Mouse (Mus musculus): ENCODE results near the gene Zdhhc14. TPM values are rescaled to one million over a fixed set of nuclear protein-coding genes. Genes with fewer than 3 reads are reported as not detected.
A peak's percentile ranks its signal among the peaks of the same experiment; 100 is the strongest.

Zdhhc14 gene
- polyA plus RNA-seq, 1 experiment from 2014 or later = 13.7 TPM

DNA sequence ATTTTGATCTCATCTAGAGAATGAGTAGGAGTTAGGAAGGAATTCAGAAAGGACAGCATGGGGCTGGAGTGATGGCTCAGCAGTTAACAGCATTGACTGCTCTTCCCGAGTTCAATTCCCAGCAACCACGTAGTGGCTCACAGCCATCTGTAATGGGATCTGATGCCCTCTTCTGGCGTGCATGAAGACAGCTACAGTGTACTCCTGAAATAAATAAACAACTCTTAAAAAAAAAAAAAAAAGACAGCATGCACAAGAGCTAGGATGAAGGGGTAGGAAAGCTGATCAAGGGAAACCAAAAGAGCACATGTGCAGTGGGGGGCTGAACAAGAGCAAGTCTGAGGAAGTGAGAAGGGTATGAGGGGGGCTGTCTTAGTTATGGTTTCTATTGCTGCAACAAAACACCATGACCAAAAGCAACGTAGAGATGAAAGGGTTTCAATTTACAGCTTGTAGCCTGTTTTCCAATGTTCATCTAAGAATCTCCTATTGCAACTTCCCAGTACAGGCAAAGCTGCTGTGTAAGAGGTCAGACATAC is 237.3 kb downstream of the Zdhhc14 start:
- Histone ChIP-seq H3K27me3 (no peaks in the 10 kb centered on the region), H3K9me3 (no peaks in the 10 kb centered on the region), H3K9ac (no peak overlapping the region)

GRCm38 (mm10) chr17:5730538-5730937 is 238.2 kb downstream of the Zdhhc14 start:
- no peak overlapping the region for H3K4me2 ChIP-seq

More for the DNA sequence above, 237.3 kb downstream of the Zdhhc14 start:
- WGBS = 48% methylated on average over 4 of the region's 4 CpGs
- no peak overlapping the region for H3K27ac ChIP-seq (replicated peaks)
- ATAC-seq (ENCODE audit: low FRiP score, low read depth) = no peak
- no peak overlapping the region for H3K4me3 ChIP-seq
- H3K36me3 ChIP-seq = no peaks in the 10 kb centered on the region
- H3K4me2 ChIP-seq = no peak overlapping the region
- H3K4me1 ChIP-seq (replicated peaks) = no peaks in the 10 kb centered on the region

DNA sequence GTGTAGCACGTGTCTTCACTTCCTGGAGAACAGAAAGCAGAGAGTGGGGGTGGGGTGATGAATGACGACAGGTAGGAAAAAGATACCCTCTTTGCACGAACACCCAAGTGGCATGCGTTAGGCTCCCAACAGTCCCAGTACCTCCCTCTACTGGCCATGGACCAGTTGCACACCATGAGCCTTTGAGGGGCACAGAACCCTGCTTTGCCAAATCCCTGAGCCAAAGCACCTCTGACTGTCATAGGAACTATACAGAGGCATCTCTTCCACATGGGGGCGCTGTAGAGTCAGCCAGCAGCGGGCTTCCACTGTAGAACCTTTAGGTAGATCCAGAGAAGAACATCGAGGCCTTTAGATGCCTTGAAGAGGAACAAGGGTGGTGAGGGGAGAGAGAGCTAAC is 241.0 kb downstream of the Zdhhc14 start:
- ATAC-seq (ENCODE audit: low FRiP score, low read depth) = no peak
- no peaks in the 10 kb centered on the region for H3K9me3 ChIP-seq

More at GRCm38 (mm10) chr17:5730538-5730937, 238.2 kb downstream of the Zdhhc14 start:
- Histone ChIP-seq H3K9ac (no peak overlapping the region), H3K4me1 (replicated peaks) (no peaks in the 10 kb centered on the region), H3K36me3 (no peaks in the 10 kb centered on the region), H3K27me3 (no peaks in the 10 kb centered on the region), H3K4me3 (no peak overlapping the region), H3K27ac (replicated peaks) (no peak overlapping the region), H3K9me3 (no peaks in the 10 kb centered on the region)
- WGBS = 88% methylated on average over 5 of the region's 5 CpGs
- no peak for ATAC-seq (ENCODE audit: low FRiP score, low read depth)

DNA sequence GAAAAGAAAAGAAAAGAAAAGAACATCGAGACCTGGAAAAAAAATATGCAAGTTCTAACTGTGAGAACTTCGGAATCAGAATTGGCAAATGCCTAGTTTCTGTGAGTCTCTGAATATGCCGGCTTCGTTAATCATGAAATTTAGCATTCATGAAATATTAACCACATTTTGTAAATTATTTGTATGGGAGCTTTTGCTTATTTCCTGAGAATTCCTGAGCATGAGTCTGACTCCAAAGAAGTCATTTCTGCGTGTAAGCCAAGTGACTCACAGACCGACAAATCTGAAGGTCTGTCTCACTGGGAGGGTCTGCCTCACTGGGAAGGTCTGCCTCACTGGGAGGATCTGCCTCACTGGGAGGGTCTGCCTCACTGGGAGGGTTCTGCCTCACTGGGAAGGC is 248.7 kb downstream of the Zdhhc14 start:
- WGBS = 93% methylated on average over 6 of the region's 6 CpGs
- H3K9ac ChIP-seq = no peak overlapping the region
- H3K27me3 ChIP-seq = no peaks in the 10 kb centered on the region
- no peak overlapping the region for H3K4me3 ChIP-seq
- peaks cover 6% of the 10 kb centered on the region; the same call in 1 of the 2 replicates for H3K36me3 ChIP-seq
- H3K9me3 ChIP-seq = no peaks in the 10 kb centered on the region
- H3K4me1 ChIP-seq (replicated peaks) = no peaks in the 10 kb centered on the region
- H3K4me2 ChIP-seq = no peak overlapping the region
- H3K27ac ChIP-seq (replicated peaks) = no peak overlapping the region
- no peak for ATAC-seq (ENCODE audit: low FRiP score, low read depth)

More for the DNA sequence above, 241.0 kb downstream of the Zdhhc14 start:
- 30% methylated on average over 7 of the region's 7 CpGs for WGBS
- Histone ChIP-seq H3K9ac (no peak overlapping the region), H3K36me3 (no peaks in the 10 kb centered on the region), H3K4me2 (no peak overlapping the region), H3K4me3 (no peak overlapping the region), H3K27me3 (no peaks in the 10 kb centered on the region), H3K27ac (replicated peaks) (no peak overlapping the region), H3K4me1 (replicated peaks) (no peaks in the 10 kb centered on the region)

DNA sequence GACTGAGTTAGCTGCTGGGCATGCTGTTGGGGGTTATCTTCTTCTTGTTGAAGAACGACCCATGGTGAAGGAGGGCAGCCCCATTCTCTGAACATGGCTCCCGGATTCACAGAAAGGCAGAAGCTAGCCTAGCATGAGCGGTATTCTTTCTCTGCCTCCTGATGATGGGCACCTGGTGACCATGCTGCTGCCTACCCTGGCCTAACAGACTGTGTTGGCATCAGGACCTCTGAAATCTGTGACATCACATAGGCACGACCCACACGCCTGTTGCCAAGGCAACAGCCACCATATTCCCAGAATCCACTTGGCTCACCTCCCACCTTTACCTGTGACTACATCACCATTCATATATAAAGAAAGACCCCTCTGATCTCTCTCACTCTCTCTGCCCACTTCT is 251.7 kb downstream of the Zdhhc14 start:
- H3K4me1 ChIP-seq (replicated peaks) = no peaks in the 10 kb centered on the region
- 94% methylated on average over 5 of the region's 5 CpGs for WGBS
- ATAC-seq (ENCODE audit: low FRiP score, low read depth) = no peak

GRCm38 (mm10) chr17:5746378-5746777 is 254.0 kb downstream of the Zdhhc14 start:
- ATAC-seq (ENCODE audit: low FRiP score, low read depth) = no peak
- WGBS = 88% methylated on average over 3 of the region's 3 CpGs
- H3K27me3 ChIP-seq = no peaks in the 10 kb centered on the region
- no peaks in the 10 kb centered on the region for H3K4me1 ChIP-seq (replicated peaks)
- peaks cover 6% of the 10 kb centered on the region; the same call in 1 of the 2 replicates for H3K36me3 ChIP-seq
- no peaks in the 10 kb centered on the region for H3K9me3 ChIP-seq
- no peak overlapping the region for H3K4me2 ChIP-seq
- no peak overlapping the region for H3K4me3 ChIP-seq
- no peak overlapping the region for H3K27ac ChIP-seq (replicated peaks)
- no peak overlapping the region for H3K9ac ChIP-seq

More for the DNA sequence above, 251.7 kb downstream of the Zdhhc14 start:
- no peaks in the 10 kb centered on the region for H3K9me3 ChIP-seq
- no peaks in the 10 kb centered on the region for H3K27me3 ChIP-seq
- no peak overlapping the region for H3K4me2 ChIP-seq
- H3K9ac ChIP-seq = no peak overlapping the region
- H3K36me3 ChIP-seq = peaks cover 6% of the 10 kb centered on the region; the same call in 1 of the 2 replicates
- no peak overlapping the region for H3K27ac ChIP-seq (replicated peaks)
- H3K4me3 ChIP-seq = no peak overlapping the region

GRCm38 (mm10) chr17:5747539-5748500 is 255.5 kb downstream of the Zdhhc14 start:
- H3K36me3 ChIP-seq = no peaks in the 10 kb centered on the region
- WGBS = 82% methylated on average over 16 of the region's 16 CpGs
- H3K4me1 ChIP-seq (replicated peaks) = peaks cover 8% of the 10 kb centered on the region
- H3K9me3 ChIP-seq = no peaks in the 10 kb centered on the region
- H3K27me3 ChIP-seq = no peaks in the 10 kb centered on the region
- H3K9ac ChIP-seq = no peak overlapping the region
- H3K4me2 ChIP-seq = no peak overlapping the region
- no peak for ATAC-seq (ENCODE audit: low FRiP score, low read depth)
- H3K4me3 ChIP-seq = no peak overlapping the region
- no peak overlapping the region for H3K27ac ChIP-seq (replicated peaks)

DNA sequence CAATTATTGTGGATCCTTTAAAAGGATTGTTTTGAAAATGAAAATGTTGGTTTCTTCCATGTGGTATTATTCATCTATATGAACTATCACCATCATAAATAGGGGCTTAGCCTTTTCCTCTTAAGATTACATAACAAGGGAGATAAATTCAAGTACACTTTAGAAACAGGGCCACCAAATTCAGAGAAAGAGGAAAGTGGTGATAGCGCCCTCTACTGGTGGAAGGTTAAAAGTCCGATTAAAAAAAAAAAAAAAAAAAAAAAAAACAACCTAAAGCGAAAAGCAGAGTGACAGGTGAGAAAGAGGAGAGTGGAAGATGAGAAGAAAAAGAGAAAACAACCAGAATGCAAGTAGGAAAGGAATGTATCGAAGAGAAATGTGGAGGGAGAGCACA is 256.1 kb downstream of the Zdhhc14 start:
- Histone ChIP-seq H3K9me3 (no peaks in the 10 kb centered on the region), H3K4me3 (no peak overlapping the region), H3K4me1 (replicated peaks) (peaks cover 13% of the 10 kb centered on the region), H3K9ac (no peak overlapping the region), H3K36me3 (no peaks in the 10 kb centered on the region), H3K27me3 (no peaks in the 10 kb centered on the region), H3K27ac (replicated peaks) (no peak overlapping the region), H3K4me2 (no peak overlapping the region)
- no peak for ATAC-seq (ENCODE audit: low FRiP score, low read depth)
- 7% methylated on average over 4 of the region's 4 CpGs for WGBS

DNA sequence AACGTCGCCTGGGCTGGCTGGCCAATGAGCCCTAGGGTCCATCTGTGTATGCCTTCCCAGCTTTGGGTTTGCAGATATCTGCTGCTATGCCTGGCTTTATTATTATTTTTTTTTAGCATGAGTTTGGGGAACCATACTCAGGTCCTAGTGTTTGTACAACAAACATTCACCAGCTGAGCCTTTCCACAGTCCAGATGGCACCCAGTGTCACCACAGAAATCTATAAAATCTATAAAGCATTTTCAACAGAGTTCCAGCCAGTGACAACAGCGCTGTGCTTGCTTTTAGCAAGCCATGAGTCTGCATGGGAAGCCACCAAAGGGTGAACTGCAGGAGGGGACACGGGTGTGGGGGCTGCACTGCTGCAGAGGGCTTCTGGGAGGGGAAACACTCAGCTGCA is 257.9 kb downstream of the Zdhhc14 start:
- no peaks in the 10 kb centered on the region for H3K9me3 ChIP-seq
- no peak for ATAC-seq (ENCODE audit: low FRiP score, low read depth)
- H3K4me1 ChIP-seq (replicated peaks) = peaks cover 13% of the 10 kb centered on the region
- no peak overlapping the region for H3K4me3 ChIP-seq
- no peaks in the 10 kb centered on the region for H3K36me3 ChIP-seq
- no peak overlapping the region for H3K4me2 ChIP-seq
- H3K27me3 ChIP-seq = no peaks in the 10 kb centered on the region
- H3K9ac ChIP-seq = no peak overlapping the region
- WGBS = 81% methylated on average over 4 of the region's 4 CpGs
- no peak overlapping the region for H3K27ac ChIP-seq (replicated peaks)

DNA sequence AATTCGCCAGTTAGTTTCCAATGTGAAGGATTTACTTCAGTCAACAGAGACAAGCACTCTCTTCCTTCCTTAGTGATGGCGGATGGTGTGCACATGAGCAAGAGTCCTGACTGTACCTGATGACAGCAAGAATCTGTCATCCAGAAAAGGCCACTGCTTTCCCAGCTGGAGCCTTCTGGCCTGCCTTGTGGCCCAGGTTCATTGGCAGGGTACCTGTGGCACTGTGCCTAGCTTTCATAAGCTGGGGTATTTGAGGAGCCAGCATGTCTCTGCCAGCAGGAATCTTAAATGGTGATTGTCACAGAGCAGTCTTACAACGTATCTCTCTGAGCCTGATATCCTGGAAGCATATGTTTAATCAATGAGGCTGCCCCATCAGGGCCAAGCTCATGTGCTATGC is 258.7 kb downstream of the Zdhhc14 start:
- Histone ChIP-seq H3K4me3 (no peak overlapping the region), H3K36me3 (no peaks in the 10 kb centered on the region), H3K9ac (no peak overlapping the region), H3K4me1 (replicated peaks) (peaks cover 13% of the 10 kb centered on the region), H3K4me2 (no peak overlapping the region), H3K9me3 (no peaks in the 10 kb centered on the region), H3K27me3 (no peaks in the 10 kb centered on the region), H3K27ac (replicated peaks) (no peak overlapping the region)
- 0 out of 2 replicates have a peak, but pooled peaks have one; percentile 25 for ATAC-seq (ENCODE audit: low FRiP score, low read depth)
- WGBS = 77% methylated on average over 3 of the region's 3 CpGs

DNA sequence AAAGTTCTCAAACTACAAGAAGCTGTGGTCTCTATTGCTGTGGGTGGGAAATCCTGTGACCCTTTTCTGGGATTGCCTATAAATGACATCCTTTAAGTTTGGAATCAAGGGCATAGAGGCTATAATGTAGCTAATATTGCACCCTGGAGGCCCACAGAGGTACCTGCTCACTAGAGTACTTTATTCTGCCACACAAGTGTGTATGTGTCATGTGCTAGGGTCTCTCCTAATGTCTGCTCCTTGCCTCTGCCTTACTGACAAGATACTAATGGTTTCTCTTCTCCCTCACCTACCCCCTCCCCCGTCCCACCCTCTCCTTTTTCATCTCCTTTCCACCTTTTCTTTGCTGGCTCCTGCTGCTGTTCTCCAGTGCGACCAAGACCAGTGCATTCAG is 260.0 kb downstream of the Zdhhc14 start:
- H3K4me1 ChIP-seq (replicated peaks) = peaks cover 13% of the 10 kb centered on the region
- H3K4me2 ChIP-seq = peak overlapping the region; percentile 80
- H3K4me3 ChIP-seq = peak overlapping the region; percentile 42
- no peak; the same call in 1 of the 2 replicates for ATAC-seq (ENCODE audit: low FRiP score, low read depth)
- peak overlapping the region; percentile 41 for H3K9ac ChIP-seq
- no peaks in the 10 kb centered on the region for H3K27me3 ChIP-seq
- no peaks in the 10 kb centered on the region for H3K36me3 ChIP-seq
- H3K9me3 ChIP-seq = no peaks in the 10 kb centered on the region
- WGBS = 47% methylated on average over 2 of the region's 2 CpGs
- H3K27ac ChIP-seq (replicated peaks) = peak overlapping the region; percentile 12; the same call in 1 of the 2 replicates

Data from hindbrain, embryonic 15.5 days (tissue).